In the genomic region with DNA sequence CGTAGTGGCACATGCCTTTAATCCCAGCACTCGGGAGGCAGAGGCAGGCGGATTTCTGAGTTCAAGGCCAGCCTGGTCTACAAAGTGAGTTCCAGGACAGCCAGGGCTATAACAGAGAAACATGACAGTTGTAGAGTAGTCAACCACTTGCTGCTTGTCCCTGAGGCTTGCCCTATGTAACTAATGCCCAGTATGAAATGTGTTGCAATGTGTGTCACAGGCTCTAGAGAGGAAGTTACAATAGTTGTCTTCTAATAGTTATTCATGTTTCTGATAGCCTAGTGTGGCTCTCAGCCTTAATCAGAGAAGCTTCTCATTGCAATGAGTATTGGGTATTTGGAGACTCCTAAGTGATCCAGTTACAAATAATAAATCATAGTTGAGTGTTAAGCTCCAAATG, we compare ENCODE assay signal across 23 mouse cellular contexts. TPM values are rescaled to one million over a fixed set of nuclear protein-coding genes. Genes with fewer than 3 reads are reported as not detected.
DNase-seq lines count a peak whose midpoint lies in the region; ATAC-seq lines count a peak whose summit lies in the region.
"Had no signal": no experiment of that assay in that cellular context is flagged by ENCODE, and none has a peak within 500 bp of the region (broad histone marks: within the 10 kb centered on the region; RNA-seq: fewer than 3 reads in every experiment).

No protein-coding gene starts in this region.

- peak; percentile 0 for DNase-seq in lung, postnatal 36 days
- no peak for DNase-seq in lung, postnatal 4 days
- no peak for DNase-seq in heart, adult 9 months (ENCODE audit: low spot score in 2 of 2)
- no peak for DNase-seq in cerebellum, adult 11 months
- DNase-seq: adrenal gland, adult 8-10 months; adrenal gland, postnatal 14 days; adrenal gland, postnatal 36 days; B cell, adult 2 months; cerebellum, adult 18-20 months; cerebellum, adult 8-10 months; cerebellum, adult 9-11 months; cerebellum, postnatal 14 days; cerebellum, postnatal 36 days; embryo, embryonic 11 days had no signal

- ATAC-seq in megakaryocyte progenitor cell, adult 5-6 weeks (replicated peaks; ENCODE audit: poor library complexity) = peak; percentile 64
- ATAC-seq: activated CD4-positive, CD25-positive, alpha-beta regulatory T cell, adult 4 months; CD4-positive, CD25-positive, alpha-beta regulatory T cell, adult 4 months; forebrain, embryonic 14.5 days; forebrain, embryonic 16.5 days; Patski had no signal

RNA-seq across cellular contexts. Expression of gene Ostn, which starts 10.8 kb away (rescaled TPM):
- not detected in 2 replicates for total RNA-seq in megakaryocyte progenitor cell, adult 5-6 weeks (2015)
- not detected in 2 replicates for total RNA-seq in megakaryocyte progenitor cell, adult 5-6 weeks (2017)
- total RNA-seq: adrenal gland, adult 18-20 months; adrenal gland, adult 8-10 months; adrenal gland, postnatal 14 days; adrenal gland, postnatal 36 days; common myeloid progenitor, adult 5-6 weeks; G1E had no signal
